Mouse (Mus musculus) urinary bladder, postnatal 4 days (tissue): ENCODE data around the gene Eif3b.
A peak's percentile ranks its signal among the peaks of the same experiment; 100 is the strongest.

Experiments
- DNase-seq, 2 experiments: peaks; one replicate each; pipeline ENCODE4 v3.0.0; 2021 to 2022; ENCODE audit warnings: low spot score in 2 of 2

The Eif3b gene

GRCm38 (mm10) chr5:140418489-140419441 is at the start of gene Eif3b:
Gene Eif3b, plus strand, starts transcription at chr5:140419328.
- DNase-seq: peak; percentile 82 to 87

GRCm38 (mm10) chr5:140369466-140369865 is 49.7 kb upstream of the Eif3b start:
- DNase-seq: no peak

- DNase-seq: no peak
Observed at GRCm38 (mm10) chr5:140370446-140371254, 48.5 kb upstream of the Eif3b start.

GRCm38 (mm10) chr5:140371671-140372070 is 47.5 kb upstream of the Eif3b start:
- DNase-seq: no peak

- no peak for DNase-seq
Observed at GRCm38 (mm10) chr5:140373711-140374110, 45.4 kb upstream of the Eif3b start.

- no peak for DNase-seq
Observed at GRCm38 (mm10) chr5:140374226-140374625, 44.9 kb upstream of the Eif3b start.

GRCm38 (mm10) chr5:140375249-140375829 is 43.8 kb upstream of the Eif3b start:
- DNase-seq: no peak

- DNase-seq: no peak
Observed at GRCm38 (mm10) chr5:140378121-140378853, 40.8 kb upstream of the Eif3b start.

GRCm38 (mm10) chr5:140379299-140379698 is 39.8 kb upstream of the Eif3b start:
- DNase-seq: no peak

- DNase-seq: no peak
Observed at GRCm38 (mm10) chr5:140381156-140381555, 38.0 kb upstream of the Eif3b start.

GRCm38 (mm10) chr5:140382688-140383087 is 36.4 kb upstream of the Eif3b start:
- no peak for DNase-seq

- DNase-seq: no peak
Observed at GRCm38 (mm10) chr5:140383559-140383958, 35.6 kb upstream of the Eif3b start.

GRCm38 (mm10) chr5:140384462-140384861 is 34.7 kb upstream of the Eif3b start:
- DNase-seq: no peak

GRCm38 (mm10) chr5:140387236-140387635 is 31.9 kb upstream of the Eif3b start:
- DNase-seq: no peak

GRCm38 (mm10) chr5:140387816-140388510 is 31.2 kb upstream of the Eif3b start:
- DNase-seq: no peak

GRCm38 (mm10) chr5:140388588-140389576 is 30.2 kb upstream of the Eif3b start, which contains the start of gene Snx8:
Gene Snx8, minus strand, starts transcription at chr5:140389262.
- peak; percentile 94 to 98 for DNase-seq

- DNase-seq: no peak
Observed at GRCm38 (mm10) chr5:140389647-140390046, 29.5 kb upstream of the Eif3b start.

GRCm38 (mm10) chr5:140391435-140391834 is 27.7 kb upstream of the Eif3b start:
- DNase-seq: no peak

- DNase-seq: no peak
Observed at GRCm38 (mm10) chr5:140391981-140392380, 27.1 kb upstream of the Eif3b start.

GRCm38 (mm10) chr5:140392701-140393100 is 26.4 kb upstream of the Eif3b start:
- no peak for DNase-seq
